Mouse (Mus musculus): ENCODE results near the gene Prr5. TPM values are rescaled to one million over a fixed set of nuclear protein-coding genes. Genes with fewer than 3 reads are reported as not detected.
A peak's percentile ranks its signal among the peaks of the same experiment; 100 is the strongest.
"Not testable (repeated sequence)": the region's sequence is repeated elsewhere in the genome, so short reads cannot be mapped to it uniquely, and the experiment has no call there.

The Prr5 gene
- total and polyA plus RNA-seq, 3 experiments: 7.0 to 15.7 (median 9.4) TPM

DNA sequence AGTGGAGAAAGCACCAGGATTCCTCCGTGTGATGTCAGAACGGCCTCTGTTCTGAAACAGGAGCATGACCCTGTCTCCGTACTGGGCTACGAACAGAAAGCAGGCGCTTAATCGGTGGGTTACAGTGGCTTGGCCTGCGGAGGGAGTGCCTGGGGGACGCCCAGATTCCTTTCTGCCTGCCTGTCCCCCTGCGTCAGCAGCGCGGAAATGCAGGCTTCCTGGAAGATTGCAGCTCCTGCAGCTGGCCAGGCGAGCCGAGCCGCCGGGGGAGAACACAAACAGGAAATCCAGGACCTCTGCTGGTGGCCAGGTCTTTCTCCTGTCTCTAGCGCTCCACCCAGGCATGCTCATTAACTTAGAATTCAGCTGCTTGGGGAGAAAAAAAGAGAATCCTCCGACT, 45.3 kb downstream of the Prr5 start:
- DNase-seq: peak; percentile 86

DNA sequence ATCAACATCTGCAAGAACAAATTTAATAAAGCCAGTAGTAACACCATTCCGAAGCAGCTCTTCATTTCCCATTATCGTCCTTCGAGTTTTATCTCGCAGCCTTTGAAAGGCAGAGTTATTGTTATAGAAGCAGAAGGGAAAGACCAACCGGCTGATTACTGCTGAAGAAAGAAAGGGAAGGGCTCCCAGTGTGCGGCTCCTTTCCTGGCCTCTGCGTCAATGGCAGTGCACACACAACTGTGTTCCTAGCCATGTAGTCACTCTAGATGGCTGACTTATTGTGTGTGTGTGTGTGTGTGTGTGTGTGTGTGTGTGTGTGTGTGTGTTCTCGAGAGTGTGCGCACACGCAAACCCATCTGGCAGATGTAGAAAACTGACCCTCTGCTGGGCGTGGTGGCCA, 45.7 kb downstream of the Prr5 start:
- DNase-seq: no peak

DNA sequence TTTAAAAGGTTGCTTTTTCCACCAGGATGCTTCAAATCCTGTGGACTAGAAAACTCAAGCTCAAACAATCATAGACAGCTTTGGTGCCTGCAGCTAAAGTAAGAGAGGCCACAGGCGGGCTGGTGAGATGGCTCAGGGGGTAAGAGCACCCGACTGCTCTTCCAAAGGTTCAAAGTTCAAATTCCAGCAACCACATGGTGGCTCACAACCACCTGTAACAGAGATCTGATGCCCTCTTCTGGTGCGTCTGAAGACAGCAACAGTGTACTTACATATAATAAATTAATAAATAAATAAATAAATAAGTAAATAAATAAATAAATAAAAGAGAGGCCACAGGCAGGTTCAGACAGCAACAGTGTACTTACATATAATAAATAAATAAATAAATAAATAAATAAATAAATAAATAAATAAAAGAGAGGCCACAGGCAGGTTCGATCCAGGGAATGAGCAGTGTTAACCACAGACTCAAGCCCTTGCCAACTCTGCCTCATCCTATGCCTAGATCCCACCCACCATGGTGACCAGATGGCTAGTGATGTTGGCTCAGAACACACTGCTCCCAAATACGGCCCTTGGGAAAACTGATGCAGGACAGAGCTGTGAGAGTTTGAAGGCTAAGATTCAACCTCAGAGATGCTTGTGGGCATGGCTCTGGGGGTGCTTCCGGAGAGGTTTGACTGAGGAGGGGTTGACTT, 48.3 kb downstream of the Prr5 start:
- DNase-seq: not testable (repeated sequence)

DNA sequence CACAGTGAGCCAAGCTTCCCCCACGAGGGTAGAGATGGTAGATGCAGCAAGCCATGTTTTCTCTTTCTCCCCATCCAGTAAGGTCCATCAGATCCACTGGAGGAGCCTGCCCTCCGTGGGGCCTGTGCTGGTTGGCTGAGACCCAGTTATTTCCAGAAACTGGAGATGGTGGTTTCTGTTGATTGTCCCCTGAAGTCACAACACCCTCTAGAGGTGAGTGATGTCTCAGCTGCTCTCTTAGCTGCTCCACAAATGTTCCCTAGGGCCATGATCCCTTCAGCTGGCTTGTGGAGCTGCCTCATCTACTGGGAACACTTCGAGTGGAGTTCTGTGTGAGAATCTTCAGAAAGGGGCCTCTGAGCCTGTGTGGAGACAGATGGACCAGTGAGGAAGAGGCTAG, 49.4 kb downstream of the Prr5 start:
- no peak for DNase-seq

DNA sequence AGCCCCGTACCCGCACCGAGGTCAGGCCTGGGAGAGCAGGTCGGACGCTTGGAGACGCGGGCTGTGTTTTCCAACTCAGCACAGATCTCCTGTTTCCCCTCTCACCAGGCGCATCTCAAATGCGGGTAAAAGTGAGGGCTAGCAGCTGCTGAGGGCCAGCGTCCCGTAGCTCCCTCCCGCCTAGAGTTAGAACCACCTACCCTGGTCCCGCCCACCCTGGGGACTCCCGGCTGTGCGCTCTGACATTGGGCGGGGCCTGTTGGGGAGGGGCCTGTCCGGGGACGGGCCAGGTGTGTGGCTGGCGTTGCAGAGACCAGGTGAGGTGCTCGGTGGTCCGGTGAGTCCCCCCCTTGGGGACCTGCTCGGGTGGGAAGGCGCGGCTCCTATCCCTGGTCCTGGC, 50.4 kb downstream of the Prr5 start, which contains the start of gene Arhgap8:
TSS of gene Arhgap8 (plus strand) at position 262 of the 400 bp plus-strand sequence.
- DNase-seq: peak; percentile 33

DNA sequence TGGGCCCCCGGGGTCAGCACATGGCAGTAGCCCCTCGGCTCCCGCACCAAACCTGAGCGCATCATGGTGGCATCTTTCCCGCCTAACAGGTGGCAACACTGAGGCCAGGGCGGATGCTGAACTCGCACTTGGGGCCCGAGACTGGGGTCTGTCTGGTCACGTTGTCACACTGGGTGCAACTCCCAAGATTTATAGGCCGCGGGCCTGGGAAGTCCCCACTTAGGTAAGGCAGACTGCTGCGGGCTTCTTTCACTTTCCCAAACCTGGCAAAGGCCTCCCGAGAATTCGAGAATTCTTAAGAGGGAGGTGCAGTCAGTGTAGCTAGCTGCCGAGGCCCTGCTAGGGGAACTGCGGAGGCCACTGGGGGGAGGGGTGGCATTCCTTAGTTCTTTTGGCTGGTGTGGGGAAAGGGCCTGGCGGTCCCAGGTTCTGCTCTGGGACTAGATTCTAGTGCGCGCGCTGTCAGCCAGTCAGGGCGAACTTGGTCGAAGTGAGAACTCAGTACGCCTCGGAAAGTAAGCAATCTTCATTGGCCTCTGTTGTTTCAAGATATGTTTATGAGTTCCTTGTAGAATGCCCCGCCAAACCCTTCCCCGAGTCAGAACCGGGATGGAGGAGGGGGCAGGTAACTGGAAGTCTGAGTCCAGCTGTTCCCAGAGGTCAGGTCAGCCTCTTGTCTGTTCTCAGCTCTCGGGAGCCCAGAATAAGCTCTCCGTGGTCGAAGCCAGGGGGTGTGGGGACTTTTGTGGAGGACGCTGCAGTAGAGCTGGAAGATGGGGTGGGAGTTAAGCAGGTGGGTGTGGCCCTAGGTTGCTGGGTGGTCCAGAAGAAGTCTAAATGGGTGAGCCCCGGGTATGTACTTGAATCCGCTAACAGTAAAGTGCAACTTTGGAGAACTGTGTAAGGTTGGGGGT, 51.1 kb downstream of the Prr5 start:
- DNase-seq: peak; percentile 12

DNA sequence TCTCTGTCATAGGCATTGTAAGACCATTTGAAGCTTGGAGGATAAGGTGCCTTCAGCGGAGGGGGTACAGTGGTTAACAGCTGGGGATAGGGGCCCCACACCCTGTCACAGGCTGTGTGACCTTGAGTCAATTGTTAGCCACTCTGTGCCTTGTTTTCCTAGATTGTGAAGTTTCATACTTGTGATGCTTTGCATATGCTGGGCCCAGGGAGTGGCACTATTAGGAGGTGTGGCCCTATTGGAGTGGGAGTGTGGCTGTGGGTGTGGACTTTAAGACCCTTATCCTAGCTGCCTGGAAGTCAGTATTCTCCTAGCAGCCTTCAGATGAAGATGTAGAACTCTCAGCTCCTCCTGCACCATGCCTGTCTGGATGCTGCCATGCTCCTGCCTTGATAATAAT, 54.2 kb downstream of the Prr5 start:
- DNase-seq: not testable (repeated sequence)

DNA sequence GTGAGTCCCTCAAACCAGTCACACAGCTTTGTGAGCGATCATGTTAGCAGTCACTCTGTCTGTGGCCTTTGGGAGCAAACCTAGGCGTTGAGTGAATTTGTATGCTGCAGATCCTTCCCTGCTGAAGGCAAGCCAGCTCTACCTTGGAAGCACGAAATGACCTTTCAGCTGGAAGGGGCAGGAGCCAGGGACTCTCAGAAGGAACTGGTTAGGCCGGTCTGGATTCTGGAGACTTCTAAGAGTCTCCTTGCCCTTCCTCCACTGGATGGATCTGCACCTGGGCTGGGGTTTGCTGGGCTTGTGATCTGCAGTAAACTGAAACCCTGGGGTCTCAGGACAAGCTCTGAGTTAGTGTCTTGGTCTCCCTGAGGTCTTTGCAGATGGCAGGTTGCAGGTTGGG, 54.8 kb downstream of the Prr5 start:
- DNase-seq: no peak

DNA sequence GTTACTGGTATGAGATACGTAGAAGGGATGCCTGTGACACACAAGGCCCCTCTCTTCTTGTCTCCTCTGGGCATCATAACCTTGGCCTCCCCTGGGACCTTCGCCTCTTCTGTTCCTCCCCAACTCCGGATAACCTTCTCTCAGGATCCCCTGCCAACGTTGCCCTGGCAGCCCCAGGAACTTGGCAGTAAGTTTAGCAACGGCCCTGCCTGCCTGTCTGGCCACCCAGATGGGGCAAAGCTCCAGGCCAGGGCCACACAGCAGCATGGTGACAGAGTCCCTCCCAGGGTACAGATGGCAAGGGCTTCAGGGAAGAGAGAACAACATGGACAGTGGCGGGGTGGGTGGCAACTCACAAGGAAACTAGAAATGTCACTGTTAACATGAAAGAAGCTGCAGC, 60.3 kb downstream of the Prr5 start:
- peak; percentile 66 for DNase-seq

DNA sequence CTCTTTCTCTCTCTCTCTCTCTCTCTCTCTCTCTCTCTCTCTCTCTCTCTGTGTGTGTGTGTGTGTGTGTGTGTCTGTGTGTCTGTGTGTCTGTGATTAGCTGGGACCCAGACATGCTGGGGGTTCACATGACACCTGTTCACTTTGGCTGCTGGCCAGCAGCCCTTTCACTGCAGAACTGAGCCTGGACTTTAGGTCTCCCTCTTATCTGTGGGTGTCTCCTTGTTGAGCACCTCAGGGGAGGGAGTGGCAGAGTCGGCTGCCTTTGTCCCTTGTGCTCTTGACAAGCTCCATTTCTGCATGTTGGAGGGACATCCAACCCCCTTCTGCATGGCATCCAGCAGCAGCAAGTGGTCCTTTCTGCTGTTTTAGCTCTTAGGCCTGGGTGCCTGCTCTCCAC, 61.5 kb downstream of the Prr5 start:
- DNase-seq: no peak

DNA sequence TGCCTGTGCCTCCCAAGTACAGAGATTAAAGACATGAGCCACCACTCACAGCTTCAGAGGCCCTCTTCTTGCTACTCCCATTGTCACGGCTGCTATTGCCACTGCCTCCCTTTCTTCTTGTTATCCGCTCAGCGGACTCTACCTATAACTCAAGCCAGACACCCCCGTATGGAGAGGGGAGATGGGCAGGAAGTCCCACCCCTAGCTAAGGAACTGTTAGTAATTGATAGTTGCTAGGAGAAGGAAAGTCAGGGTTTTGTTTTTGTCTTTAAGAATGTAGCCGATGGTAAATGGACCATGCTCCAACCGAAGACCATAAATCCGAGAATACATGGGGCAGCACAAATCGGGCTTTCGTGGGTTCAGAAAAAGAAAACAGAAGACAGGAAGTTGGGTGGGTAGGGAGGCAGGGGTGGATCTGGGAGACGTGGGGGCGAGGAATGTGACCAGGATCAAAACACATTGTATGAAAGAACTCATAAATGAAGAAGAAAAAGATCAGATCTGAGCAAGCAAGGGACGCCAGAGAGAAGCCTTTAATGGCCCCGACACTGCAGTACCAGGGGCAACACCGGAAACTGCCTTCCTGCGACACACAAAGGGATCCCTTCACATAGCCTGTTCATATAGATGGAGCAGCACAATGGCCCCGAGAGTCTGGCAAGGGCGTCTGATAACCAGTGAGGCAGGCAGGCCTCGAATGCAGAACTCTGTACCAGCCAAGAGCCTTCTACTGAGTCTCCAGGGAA, 62.4 kb downstream of the Prr5 start:
- DNase-seq: no peak

DNA sequence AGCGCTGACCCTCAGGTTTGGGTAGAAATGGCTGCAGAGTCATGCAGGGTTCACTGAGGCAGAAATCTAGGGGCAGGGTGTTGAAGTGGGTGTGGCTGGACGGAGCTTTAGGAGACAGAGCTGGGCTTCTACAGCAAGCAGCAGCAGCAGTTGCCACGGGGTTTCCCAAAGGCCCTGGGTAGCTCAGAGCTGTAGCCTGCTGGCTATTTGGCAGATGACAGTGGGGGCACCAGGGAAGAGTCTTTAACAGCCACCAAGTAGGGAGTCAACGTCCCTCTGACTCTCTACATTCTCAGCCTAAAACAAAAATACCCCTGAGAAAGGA, 63.0 kb downstream of the Prr5 start:
- no peak for DNase-seq

DNA sequence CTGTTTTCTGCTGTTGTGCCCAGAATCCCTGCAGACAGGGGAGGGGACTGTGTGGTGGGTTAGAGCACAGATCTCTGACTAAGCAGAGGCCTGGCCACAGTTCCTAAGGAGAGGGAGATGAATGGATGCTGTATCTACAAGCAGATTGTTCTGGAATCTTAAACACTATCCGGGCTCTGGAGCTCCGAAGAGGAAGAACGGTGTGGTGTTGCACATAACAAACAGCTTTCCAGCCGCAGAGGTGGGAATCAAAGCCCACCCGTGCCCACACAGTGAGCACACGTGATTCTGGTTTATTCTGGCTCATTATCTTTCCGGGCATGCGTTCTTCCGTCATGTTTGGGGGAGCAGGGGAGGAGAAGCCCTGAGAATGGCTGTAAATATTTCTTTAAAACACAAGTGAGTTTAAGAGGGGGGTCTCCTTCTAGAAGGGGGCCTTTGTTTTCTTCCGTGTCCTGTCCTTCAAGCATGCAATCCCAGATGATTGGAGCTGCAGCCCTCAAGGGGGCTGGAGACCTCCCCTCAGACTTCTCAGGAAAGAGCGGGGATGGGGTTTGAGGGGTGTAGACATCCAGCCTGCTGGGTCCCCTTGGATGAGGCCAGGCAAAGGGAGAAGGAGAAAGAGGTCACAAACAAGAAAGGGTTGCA, 67.0 kb downstream of the Prr5 start:
- DNase-seq: no peak

DNA sequence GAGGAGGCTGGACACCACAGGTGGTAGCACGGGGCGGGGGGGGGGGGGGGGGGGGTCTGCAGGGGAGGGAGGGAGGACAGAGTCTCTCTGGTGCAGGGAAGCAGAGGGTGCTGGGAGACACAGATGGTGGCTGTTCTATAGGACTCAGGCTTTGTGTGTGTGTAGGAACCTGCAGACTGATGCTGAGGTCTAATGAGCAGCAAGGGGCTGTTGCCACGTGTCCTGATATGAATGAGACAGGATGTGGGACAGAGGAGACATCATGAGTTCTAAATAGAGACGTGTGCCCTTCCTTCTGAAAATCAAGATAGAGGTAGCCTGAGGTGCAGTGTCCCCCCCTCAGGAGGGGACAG, 67.5 kb downstream of the Prr5 start:
- no peak for DNase-seq

DNA sequence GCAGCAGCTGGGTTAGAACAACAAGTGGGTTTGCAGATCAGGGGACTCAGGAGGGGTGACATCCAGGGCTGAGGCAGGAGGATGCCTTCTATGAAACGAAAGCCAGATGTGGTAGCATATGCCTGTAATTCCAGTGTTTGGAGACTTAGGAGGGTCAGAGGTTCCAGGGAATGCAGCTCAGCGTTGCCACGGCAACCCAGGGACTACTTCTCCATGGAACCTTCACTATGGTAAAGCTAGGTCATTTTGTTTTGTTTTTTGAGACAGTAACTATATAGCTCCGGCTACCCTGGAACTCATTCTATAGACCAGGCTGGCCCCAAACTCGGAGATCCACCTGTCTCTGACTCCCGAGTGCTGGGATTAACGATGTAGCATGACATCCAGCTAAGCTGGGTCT, 68.8 kb downstream of the Prr5 start:
- no peak for DNase-seq

DNA sequence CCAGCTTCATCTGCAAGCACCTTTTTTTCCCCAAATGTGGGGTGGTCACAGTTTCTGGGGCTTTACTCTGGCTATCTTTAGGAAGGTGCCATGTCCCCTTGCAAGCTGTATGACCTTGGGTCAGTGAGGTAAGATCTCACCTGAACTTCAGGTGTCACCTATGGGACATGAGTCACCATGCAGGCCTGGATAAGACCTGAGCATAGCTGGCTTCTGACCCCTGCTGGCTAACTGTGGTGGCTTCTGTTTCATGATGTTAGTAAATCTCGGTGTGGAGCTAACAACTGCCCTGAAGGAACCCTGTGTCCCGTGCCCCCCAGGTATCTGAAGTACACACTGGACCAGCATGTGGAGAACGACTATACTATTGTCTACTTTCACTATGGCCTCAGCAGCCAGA, 72.2 kb downstream of the Prr5 start:
- no peak for DNase-seq

DNA sequence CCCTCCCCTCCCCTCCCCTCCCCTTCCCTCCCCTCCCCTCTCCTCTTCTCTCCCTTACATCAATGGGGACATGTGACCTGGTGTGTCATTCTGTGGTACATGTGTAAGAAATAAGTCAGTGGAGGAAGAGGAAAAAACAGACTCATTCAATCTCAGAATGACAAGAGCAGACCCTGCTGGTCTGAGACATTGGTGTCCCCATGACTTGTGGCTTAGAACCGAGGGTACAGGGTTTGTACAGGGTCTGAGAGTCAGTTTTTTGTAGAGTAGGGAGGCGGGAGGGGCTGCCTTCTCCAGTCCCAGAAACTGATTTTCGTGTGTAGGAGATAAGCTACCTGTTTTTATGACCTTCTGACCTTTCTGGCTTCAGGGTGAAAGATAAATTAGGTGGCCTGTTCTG, 73.9 kb downstream of the Prr5 start:
- no peak for DNase-seq

DNA sequence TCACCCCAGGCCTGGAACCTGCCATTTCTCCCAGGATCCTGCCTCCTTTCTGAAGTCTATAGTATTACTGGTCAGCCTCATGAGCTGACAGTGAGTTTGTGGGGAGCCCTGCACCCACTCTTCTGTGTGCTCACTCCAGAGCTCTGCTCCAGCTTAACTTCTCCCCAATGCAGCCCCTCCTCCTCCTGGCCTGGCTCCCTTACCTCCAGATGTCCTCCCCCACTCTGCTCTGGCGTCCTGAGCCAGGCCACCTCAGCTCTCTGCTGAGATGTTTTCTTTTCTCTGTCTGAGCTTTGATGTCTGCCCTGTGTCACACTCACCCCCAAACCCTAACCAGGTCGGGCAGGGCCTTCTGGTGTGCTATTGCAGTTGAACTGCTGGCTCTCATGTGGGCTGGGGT, 74.9 kb downstream of the Prr5 start:
- DNase-seq: no peak

DNA sequence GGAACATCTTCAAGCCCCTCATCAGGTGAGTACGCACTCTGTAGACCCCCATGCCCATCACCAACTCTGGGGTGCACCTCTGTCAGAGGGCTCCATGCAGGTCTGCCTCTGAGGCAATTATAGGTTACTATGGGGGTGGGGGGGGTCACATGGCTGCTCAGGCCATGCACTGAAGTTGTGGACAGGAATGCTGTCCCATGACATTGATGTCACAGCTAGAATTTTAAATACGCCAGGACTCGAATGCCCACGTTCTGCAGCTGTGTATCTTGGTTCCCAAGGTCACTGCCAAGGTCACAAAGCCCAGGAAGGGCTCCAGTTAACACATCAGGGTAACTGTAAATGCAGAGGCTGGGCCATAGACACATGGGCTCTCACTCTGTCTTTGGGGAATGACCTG, 76.4 kb downstream of the Prr5 start:
- no peak for DNase-seq

Data from adrenal gland, adult 2 months (tissue).